Mouse (Mus musculus) c-Kit-positive CD71-positive TER-119-positive erythroid progenitor cells, embryonic 14.5 days (primary cell): ENCODE measurements at regions not wholly inside any gene's neighbourhood (a gene's known extent, or its start where the extent isn't known, plus 50 kb on each side); places are given as distances from the start of the nearest gene placed in this dataset.

Experiments used
- DNase-seq: peaks from one replicate; pipeline ENCODE4 v3.0.0-alpha.2; 2013; ENCODE audit warnings: low spot score

DNA sequence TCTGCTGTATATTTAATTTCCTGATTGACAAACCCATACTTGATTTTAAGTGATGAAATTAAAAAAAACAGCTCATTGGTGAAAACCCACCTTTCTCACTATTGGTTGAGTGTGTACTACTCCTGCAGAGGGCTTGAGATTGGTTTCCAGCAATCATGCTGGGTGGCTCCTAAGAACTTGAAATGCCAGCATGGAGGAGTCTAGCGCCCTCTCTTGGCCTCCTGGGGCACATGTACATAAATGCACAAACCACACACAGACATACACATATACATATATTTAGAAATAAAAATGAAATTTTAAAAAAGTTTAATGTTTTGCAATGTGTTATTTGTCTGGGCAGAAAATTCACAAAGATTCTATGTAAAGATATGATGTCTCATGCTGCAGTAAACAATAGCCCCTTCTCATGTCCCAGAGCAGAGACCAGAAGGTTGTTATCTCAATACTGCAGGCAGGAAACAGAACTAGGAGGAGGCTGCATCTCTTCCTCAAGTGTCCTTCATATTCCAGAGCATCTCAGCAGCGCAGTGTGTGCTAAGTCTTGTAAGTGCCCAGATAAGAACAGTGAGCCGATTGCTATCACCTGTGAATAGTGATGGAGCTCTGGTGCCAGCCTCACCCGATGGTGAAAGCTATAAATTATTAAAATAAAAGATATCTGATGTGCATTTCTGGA, 108.4 kb upstream of the Fbxo11 start:
- no peak for DNase-seq

GRCm38 (mm10) chr17:88174242-88174679, 109.2 kb upstream of the Fbxo11 start:
- DNase-seq, result no peak

- no peak for DNase-seq
These were observed 111.0 kb upstream of the Fbxo11 start for GRCm38 (mm10) chr17:88175951-88176623.

- no peak for DNase-seq
These were observed 125.6 kb upstream of the Fbxo11 start for GRCm38 (mm10) chr17:88190735-88191134.

GRCm38 (mm10) chr17:88191444-88191843, 126.4 kb upstream of the Fbxo11 start:
- no peak for DNase-seq

DNA sequence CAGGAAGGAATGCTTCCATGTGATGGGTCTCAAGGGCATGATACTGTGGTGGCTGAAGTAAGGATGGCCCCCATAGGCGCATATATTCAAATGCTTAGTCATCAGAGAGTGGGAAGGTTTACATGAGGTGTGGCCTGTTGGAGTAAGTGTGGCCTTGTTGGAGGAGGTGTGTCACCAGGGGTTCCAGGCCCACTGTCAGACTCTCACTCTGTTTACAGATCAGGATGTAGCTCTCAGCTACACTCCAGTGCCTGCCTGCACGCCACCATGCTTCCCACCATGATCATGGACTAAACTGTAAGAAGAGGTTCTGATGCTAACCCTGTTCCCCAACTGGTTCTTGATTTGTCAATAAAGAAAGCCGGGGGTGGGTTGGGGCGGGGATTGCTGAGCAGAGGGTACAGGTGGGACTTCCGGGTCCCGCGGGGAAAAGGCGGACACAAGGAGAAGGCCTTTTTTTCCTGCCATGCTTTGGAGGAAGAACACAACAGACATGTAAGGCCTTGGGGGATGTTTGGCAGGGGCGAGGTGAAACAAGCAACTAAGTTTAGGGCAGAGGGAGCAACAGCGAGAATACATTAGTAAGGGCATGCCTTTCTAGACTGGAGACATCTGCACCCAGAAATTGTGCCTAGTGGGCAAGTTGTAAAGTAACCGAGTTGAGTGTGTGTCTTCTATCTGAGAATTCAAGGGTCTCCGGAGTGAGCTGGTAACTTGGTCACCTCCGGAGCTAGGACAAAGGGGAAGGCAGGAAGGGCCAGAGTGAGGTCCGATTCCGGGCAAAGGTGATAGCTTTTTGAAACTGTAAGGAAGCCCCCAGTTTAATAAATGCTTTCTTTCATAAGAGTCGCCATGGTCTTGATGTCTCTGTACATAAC, 127.1 kb upstream of the Fbxo11 start:
- no peak for DNase-seq

DNA sequence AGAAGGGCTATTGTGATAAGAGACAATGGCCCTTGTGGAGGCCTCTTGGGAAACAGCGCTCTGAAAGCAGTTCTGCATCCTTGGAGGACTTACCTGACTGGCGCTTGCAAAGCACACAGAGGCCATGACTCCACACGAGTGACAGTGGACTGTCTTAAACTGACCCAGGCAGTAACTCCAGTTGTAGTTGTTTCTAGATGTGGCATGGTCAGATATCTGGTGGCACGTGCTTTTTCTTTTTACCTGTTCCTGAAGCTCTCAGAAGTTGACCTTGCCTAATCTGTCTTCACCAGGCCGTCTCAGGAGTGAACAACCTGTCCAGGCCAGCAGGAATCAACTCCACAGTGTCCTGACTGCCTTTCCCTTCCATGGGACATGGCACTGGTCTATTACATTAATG, 129.6 kb upstream of the Fbxo11 start:
- no peak for DNase-seq

GRCm38 (mm10) chr17:88195303-88195702, 130.2 kb upstream of the Fbxo11 start:
- no peak for DNase-seq

DNA sequence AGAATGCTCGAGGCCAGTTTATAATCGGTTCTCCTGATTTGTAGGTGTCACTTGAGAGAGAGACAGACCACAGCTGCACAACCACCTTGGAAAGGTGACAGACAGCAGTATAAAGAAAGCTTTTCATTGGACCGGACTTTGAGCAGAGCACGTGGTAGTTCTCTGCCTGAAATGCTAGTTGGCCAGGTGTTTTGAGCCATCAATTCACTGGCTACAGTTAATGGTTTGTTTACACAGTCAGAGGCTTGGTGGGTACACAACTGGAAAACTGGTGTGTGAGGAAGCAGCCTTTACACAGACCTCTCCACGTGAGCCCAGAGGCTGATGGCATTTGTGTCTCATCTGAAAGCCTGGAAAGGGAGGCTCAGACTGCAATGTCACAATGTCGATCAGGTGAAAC, 130.8 kb upstream of the Fbxo11 start:
- DNase-seq, result no peak

- no peak for DNase-seq
These were observed 131.2 kb upstream of the Fbxo11 start for GRCm38 (mm10) chr17:88196322-88196721.

- DNase-seq, result no peak
These were observed 132.3 kb upstream of the Fbxo11 start for GRCm38 (mm10) chr17:88197381-88197780.

GRCm38 (mm10) chr17:88201249-88201970, 136.3 kb upstream of the Fbxo11 start:
- no peak for DNase-seq

- DNase-seq, result no peak
These were observed 137.1 kb upstream of the Fbxo11 start for GRCm38 (mm10) chr17:88202214-88202613.

DNA sequence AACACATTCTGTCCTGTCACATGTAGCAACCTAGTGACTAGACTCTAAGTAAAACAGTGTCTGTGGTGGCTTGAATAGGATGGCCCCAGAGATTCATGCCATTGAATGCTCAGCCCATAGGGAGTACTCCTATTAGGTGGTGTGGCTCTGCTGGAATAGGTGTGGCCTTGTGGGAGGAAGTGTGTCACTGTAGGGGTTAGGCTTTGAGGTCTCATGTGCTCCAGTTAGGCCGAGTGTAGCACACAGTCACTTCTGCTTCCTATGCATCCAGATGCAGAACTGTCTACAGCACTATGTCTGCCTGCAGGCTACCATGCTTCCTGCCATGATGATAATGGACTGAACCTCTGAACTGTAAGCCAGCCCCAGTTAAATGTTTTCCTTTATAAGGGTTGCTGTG, 144.5 kb upstream of the Fbxo11 start:
- no peak for DNase-seq

- DNase-seq, result no peak
These were observed 147.0 kb upstream of the Fbxo11 start for GRCm38 (mm10) chr17:88212121-88212520.

- no peak for DNase-seq
These were observed 149.7 kb upstream of the Fbxo11 start for GRCm38 (mm10) chr17:88214746-88215145.

- DNase-seq, result no peak
These were observed 157.4 kb upstream of the Fbxo11 start for GRCm38 (mm10) chr17:88222379-88222955.

DNA sequence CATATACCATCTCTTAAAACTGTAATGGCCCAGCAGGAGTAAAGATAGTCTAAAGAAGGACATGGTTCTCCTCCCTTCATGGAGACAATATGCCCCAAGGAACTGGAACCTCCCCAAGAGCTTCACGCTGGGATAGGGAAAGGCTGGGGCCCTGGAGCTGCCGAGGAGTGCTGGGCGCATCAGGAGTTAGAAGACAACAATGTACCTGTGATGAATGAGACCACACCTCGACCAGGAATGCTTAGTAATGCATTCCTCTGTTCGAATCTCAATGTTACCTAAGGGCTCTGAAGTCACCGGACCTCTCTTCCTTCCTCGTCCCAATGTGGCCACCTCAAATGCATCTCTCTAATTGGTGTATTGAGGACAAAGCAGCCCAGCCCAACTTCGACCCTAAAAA, 175.4 kb upstream of the Fbxo11 start:
- no peak for DNase-seq

DNA sequence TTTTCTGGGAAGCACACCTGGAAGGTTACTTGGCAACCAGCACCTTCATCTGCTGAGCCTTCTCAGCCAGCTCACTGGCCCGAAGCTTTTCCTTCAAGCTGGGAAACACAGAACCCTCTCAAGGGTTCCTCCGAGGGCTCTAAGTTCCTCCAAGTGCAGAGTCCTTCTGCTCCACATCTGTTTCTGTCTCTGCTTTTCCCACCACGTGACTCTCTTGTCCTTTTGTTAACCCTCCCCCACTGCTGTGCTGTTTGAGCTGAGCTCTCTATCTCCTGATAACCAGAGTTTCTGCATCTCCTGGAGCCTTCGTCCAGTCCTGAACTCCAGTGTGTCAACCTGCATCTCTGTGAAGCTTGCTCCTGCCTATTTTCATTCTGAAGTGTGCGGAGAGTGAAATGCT, 183.5 kb upstream of the Fbxo11 start:
- no peak for DNase-seq

- no peak for DNase-seq
These were observed 186.9 kb upstream of the Fbxo11 start for GRCm38 (mm10) chr17:88251949-88252521.
